Mouse (Mus musculus): ENCODE measurements around the gene Fign. TPM values are rescaled to one million over a fixed set of nuclear protein-coding genes. Genes with fewer than 3 reads are reported as not detected.

Fign gene
- total and polyA plus RNA-seq, 2 experiments = 1.9 to 2.1 TPM

DNA sequence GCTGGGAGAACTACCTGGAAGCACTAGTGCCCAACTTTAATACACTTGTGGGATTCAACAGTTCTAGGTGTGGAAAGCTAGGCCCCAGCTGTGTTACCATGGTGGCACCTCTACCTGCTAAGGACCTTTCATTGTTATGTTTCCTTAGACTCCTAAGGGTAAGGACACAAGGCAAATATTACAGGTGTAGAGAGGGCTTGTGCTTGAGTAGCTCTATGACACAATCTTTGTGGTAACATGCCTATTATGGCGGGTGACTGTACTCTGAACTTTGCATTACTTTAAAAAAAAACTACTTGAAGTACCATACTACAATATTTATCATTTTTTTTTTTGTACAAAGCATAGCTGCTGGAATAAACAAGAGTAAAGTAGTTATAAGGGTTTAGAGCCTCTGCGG lies 112.4 kb downstream of the Fign start:
- Histone ChIP-seq H3K36me3 (ENCODE audit: control insufficient read depth, insufficient read depth, low read length) (peaks cover 2% of the 10 kb centered on the region; the same call in 1 of the 2 replicates), H3K79me2 (ENCODE audit: control insufficient read depth, insufficient read depth, low read length) (no peaks in the 10 kb centered on the region; the same call in 1 of the 2 replicates), H3K4me3 (ENCODE audit: insufficient read depth, low read depth, low read length) (no peak overlapping the region), H3K27ac (replicated peaks; ENCODE audit: insufficient read depth, low read depth, low read length) (no peak overlapping the region), H3K27me3 (ENCODE audit: control insufficient read depth, insufficient read depth, low read length) (no peaks in the 10 kb centered on the region), H3K4me1 (ENCODE audit: control insufficient read depth, insufficient read depth, low read length) (no peaks in the 10 kb centered on the region), H3K9ac (ENCODE audit: low read depth, low read length) (no peak overlapping the region)
- no peak for DNase-seq (ENCODE audit: extremely low read depth, low read depth, low spot score)
- TF ChIP-seq CTCF (IDR thresholded peaks at IDR 0.05; ENCODE audit: low read depth, low read length) (no peak), POLR2A (IDR thresholded peaks at IDR 0.05; ENCODE audit: extremely low read depth, insufficient read depth, low read length) (no peak)
- WGBS = 92% methylated on average over 2 of the region's 2 CpGs

DNA sequence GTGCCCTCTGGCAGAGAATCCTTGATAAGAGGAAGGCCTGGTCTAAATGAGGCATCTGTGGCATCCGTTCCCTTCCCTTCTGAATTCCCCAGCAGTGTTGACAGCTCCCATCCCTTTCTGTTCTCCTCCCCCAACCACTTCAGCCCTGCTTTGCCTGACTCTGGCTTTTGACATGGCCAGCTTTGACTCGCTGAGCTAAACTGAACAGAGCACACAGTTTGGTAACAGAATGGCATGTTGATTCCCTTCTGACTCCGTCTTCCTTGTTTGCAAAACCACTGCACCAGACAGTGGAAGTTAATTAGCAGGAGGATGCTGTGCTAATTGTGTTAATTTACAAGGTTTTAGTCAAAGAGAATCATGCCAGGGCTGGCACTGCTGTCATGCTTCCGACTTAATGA lies 115.5 kb downstream of the Fign start:
- no peak for TF ChIP-seq CTCF (IDR thresholded peaks at IDR 0.05; ENCODE audit: low read depth, low read length)
- no peak for TF ChIP-seq POLR2A (IDR thresholded peaks at IDR 0.05; ENCODE audit: extremely low read depth, insufficient read depth, low read length)
- Histone ChIP-seq H3K4me1 (ENCODE audit: control insufficient read depth, insufficient read depth, low read length) (no peaks in the 10 kb centered on the region), H3K27ac (replicated peaks; ENCODE audit: insufficient read depth, low read depth, low read length) (no peak overlapping the region), H3K27me3 (ENCODE audit: control insufficient read depth, insufficient read depth, low read length) (no peaks in the 10 kb centered on the region), H3K9ac (ENCODE audit: low read depth, low read length) (no peak overlapping the region), H3K79me2 (ENCODE audit: control insufficient read depth, insufficient read depth, low read length) (no peaks in the 10 kb centered on the region; the same call in 1 of the 2 replicates), H3K4me3 (ENCODE audit: insufficient read depth, low read depth, low read length) (no peak overlapping the region), H3K36me3 (ENCODE audit: control insufficient read depth, insufficient read depth, low read length) (peaks cover 11% of the 10 kb centered on the region)
- no peak for DNase-seq (ENCODE audit: extremely low read depth, low read depth, low spot score)
- 62% methylated on average over 4 of the region's 4 CpGs for WGBS

GRCm38 (mm10) chr2:63981449-63981848 lies 116.4 kb downstream of the Fign start:
- H3K27ac ChIP-seq (replicated peaks; ENCODE audit: insufficient read depth, low read depth, low read length) = no peak overlapping the region
- no peaks in the 10 kb centered on the region; the same call in 1 of the 2 replicates for H3K79me2 ChIP-seq (ENCODE audit: control insufficient read depth, insufficient read depth, low read length)
- TF ChIP-seq POLR2A (IDR thresholded peaks at IDR 0.05; ENCODE audit: extremely low read depth, insufficient read depth, low read length) = no peak
- TF ChIP-seq CTCF (IDR thresholded peaks at IDR 0.05; ENCODE audit: low read depth, low read length) = no peak
- H3K4me3 ChIP-seq (ENCODE audit: insufficient read depth, low read depth, low read length) = no peak overlapping the region
- H3K9ac ChIP-seq (ENCODE audit: low read depth, low read length) = no peak overlapping the region
- H3K4me1 ChIP-seq (ENCODE audit: control insufficient read depth, insufficient read depth, low read length) = no peaks in the 10 kb centered on the region
- peaks cover 11% of the 10 kb centered on the region for H3K36me3 ChIP-seq (ENCODE audit: control insufficient read depth, insufficient read depth, low read length)
- DNase-seq (ENCODE audit: extremely low read depth, low read depth, low spot score) = no peak
- H3K27me3 ChIP-seq (ENCODE audit: control insufficient read depth, insufficient read depth, low read length) = no peaks in the 10 kb centered on the region
- WGBS = 89% methylated on average over 7 of the region's 7 CpGs

- TF ChIP-seq POLR2A (IDR thresholded peaks at IDR 0.05; ENCODE audit: extremely low read depth, insufficient read depth, low read length) (no peak), CTCF (IDR thresholded peaks at IDR 0.05; ENCODE audit: low read depth, low read length) (no peak)
- no peaks in the 10 kb centered on the region for H3K79me2 ChIP-seq (ENCODE audit: control insufficient read depth, insufficient read depth, low read length)
- H3K4me1 ChIP-seq (ENCODE audit: control insufficient read depth, insufficient read depth, low read length) = no peaks in the 10 kb centered on the region
- no peaks in the 10 kb centered on the region for H3K27me3 ChIP-seq (ENCODE audit: control insufficient read depth, insufficient read depth, low read length)
- 87% methylated on average over 4 of the region's 4 CpGs for WGBS
- no peak overlapping the region for H3K9ac ChIP-seq (ENCODE audit: low read depth, low read length)
- no peak overlapping the region for H3K27ac ChIP-seq (replicated peaks; ENCODE audit: insufficient read depth, low read depth, low read length)
- no peak for DNase-seq (ENCODE audit: extremely low read depth, low read depth, low spot score)
- H3K36me3 ChIP-seq (ENCODE audit: control insufficient read depth, insufficient read depth, low read length) = no peaks in the 10 kb centered on the region
- H3K4me3 ChIP-seq (ENCODE audit: insufficient read depth, low read depth, low read length) = no peak overlapping the region
Measured at GRCm38 (mm10) chr2:63969633-63970032, 128.2 kb downstream of the Fign start.

- H3K4me1 ChIP-seq (ENCODE audit: control insufficient read depth, insufficient read depth, low read length) = no peaks in the 10 kb centered on the region
- 97% methylated on average over 2 of the region's 2 CpGs for WGBS
- DNase-seq (ENCODE audit: extremely low read depth, low read depth, low spot score) = no peak
- no peak overlapping the region for H3K27ac ChIP-seq (replicated peaks; ENCODE audit: insufficient read depth, low read depth, low read length)
- H3K27me3 ChIP-seq (ENCODE audit: control insufficient read depth, insufficient read depth, low read length) = no peaks in the 10 kb centered on the region
- no peak overlapping the region for H3K9ac ChIP-seq (ENCODE audit: low read depth, low read length)
- H3K4me3 ChIP-seq (ENCODE audit: insufficient read depth, low read depth, low read length) = no peak overlapping the region
- H3K36me3 ChIP-seq (ENCODE audit: control insufficient read depth, insufficient read depth, low read length) = no peaks in the 10 kb centered on the region
- TF ChIP-seq CTCF (IDR thresholded peaks at IDR 0.05; ENCODE audit: low read depth, low read length) = no peak
- no peak for TF ChIP-seq POLR2A (IDR thresholded peaks at IDR 0.05; ENCODE audit: extremely low read depth, insufficient read depth, low read length)
- no peaks in the 10 kb centered on the region for H3K79me2 ChIP-seq (ENCODE audit: control insufficient read depth, insufficient read depth, low read length)
Measured at GRCm38 (mm10) chr2:63931041-63931440, 166.8 kb downstream of the Fign start.

DNA sequence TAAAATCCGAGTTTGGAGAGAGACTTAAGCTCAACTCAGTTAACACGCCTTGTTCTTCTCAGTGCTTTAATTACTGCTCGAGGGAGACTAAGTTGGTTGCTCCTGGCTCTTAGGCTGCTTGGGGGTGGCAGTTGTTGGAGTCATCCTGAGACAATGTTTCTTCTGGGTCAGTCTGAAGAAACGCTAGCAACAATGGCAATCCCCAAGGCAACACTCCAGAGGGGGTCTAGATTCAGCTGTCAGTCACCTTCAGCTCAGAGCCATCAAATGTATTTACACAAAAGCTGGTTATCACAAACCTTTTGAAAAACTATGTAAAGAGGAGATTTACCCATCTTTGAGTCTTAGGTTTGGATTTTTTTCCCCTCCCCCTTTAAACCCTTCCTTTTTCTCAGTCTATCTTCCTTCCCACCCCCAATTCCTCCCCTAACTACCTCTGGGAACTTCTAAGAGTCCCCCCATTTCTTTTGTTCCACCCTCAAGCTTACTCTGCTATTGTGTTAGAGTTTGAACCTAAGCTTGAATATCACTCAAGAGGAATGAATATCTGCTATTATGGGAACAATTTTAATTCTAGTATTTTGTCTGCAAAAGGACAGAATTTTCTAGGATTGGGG lies 171.2 kb downstream of the Fign start:
- WGBS = 71% methylated on average over 4 of the region's 4 CpGs
- Histone ChIP-seq H3K4me3 (ENCODE audit: insufficient read depth, low read depth, low read length) (no peak overlapping the region), H3K27me3 (ENCODE audit: control insufficient read depth, insufficient read depth, low read length) (no peaks in the 10 kb centered on the region), H3K79me2 (ENCODE audit: control insufficient read depth, insufficient read depth, low read length) (no peaks in the 10 kb centered on the region), H3K9ac (ENCODE audit: low read depth, low read length) (no peak overlapping the region), H3K4me1 (ENCODE audit: control insufficient read depth, insufficient read depth, low read length) (no peaks in the 10 kb centered on the region), H3K27ac (replicated peaks; ENCODE audit: insufficient read depth, low read depth, low read length) (no peak overlapping the region), H3K36me3 (ENCODE audit: control insufficient read depth, insufficient read depth, low read length) (no peaks in the 10 kb centered on the region)
- no peak for DNase-seq (ENCODE audit: extremely low read depth, low read depth, low spot score)
- TF ChIP-seq CTCF (IDR thresholded peaks at IDR 0.05; ENCODE audit: low read depth, low read length) = no peak
- no peak for TF ChIP-seq POLR2A (IDR thresholded peaks at IDR 0.05; ENCODE audit: extremely low read depth, insufficient read depth, low read length)
